Mouse (Mus musculus): ENCODE data around the gene 1700113H08Rik.

Gene 1700113H08Rik

DNA sequence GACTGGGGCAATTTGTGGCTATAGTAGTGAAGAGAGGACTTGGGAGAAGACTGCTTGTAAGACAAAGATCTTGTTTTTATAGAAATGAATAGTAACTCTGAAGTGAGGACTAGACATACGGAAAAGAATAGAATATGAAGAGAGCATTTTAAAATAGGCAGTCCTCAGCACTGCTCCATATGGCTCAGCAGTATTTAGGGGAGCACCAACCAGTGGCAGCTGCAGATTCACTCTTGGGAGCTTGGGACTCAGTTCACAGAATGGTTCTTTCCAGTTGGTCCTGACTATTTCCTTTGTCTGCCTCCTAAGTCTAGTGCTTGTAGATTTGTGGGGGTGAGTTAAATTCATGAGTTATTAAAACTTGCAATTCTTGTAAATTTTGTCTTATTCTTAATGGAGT is 151.6 kb downstream of the 1700113H08Rik start:
- DNase-seq (ENCODE audit: low read depth) = no peak

DNA sequence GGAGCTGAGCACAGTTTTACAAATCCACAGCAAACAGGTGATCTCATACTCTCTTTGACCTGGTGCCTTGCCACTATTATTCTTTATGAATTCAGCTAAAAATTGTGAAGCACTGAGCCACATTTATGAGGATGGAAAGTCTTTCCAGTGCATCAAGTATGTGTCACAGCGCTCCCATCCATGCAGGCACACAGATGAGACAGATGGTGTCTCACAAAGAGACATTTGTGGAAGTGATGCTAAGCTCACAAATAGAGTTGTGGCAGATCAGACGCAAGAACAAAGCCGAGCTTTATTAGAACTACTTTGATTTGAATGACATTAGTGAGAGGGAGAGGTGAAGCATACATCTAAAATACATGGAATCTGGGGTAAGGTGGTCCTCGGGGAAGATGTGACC is 153.2 kb downstream of the 1700113H08Rik start:
- no peak for DNase-seq (ENCODE audit: low read depth)

DNA sequence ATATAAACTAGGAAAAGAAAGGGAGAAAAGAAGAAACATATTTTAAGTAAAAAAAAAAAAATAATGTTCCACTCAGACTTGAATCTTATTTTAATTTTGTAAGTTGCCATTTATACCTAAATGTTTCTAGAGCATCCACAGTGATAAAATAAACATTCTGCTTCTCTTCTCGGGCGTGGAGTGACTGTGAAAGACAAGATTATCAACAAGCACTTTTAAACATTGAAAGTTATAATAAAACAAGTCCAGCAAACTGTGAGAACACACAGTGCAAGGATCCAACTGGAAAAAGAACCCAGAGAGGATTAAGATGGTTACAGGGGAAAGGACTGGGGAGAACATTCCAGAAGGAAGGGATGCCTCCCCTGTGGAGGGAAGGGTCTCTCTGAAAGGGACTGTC is 155.0 kb downstream of the 1700113H08Rik start:
- no peak for DNase-seq (ENCODE audit: low read depth)

DNA sequence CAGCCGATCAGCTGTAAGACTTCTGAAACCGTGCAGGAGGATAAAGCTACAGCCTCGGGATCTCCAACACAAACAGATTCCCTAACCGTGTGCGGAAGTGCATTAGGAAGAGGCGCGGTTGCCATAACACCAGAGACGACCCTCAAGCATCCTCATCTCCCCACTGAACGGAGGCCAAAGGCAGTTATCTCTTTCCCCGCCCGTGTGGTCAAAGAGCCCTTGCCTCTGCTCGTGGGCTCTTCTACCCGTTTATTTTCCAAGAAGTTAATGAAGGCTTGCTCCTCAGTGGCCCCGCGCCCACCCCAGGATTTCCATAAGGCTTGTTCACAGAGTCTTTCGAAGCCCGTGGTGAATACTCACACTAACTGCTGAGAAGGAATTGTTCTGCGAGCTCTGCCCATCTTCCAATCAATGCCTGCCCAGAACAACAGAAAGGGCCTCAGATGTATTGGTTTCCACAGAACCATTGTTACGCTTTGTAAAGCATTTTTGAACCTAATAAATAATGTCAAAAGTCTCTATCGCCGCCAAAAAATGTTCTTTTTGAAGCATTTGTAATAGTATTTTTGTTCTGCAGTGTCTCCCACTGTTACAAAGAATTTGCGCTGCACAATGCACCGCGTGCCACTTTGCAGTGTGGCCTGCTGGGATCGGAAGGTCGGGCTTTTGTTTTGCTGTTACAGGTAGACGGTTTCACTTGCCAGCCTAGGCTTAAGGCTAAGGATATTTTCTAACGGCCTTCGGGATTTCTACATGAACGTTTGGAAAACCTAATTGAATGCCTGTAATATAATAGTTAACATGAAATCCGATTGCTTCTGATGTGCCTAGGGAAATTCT is 172.4 kb downstream of the 1700113H08Rik start:
- no peak for DNase-seq (ENCODE audit: low read depth)

GRCm38 (mm10) chr10:87239332-87240008 is 181.6 kb downstream of the 1700113H08Rik start:
- no peak for DNase-seq (ENCODE audit: low read depth)

DNA sequence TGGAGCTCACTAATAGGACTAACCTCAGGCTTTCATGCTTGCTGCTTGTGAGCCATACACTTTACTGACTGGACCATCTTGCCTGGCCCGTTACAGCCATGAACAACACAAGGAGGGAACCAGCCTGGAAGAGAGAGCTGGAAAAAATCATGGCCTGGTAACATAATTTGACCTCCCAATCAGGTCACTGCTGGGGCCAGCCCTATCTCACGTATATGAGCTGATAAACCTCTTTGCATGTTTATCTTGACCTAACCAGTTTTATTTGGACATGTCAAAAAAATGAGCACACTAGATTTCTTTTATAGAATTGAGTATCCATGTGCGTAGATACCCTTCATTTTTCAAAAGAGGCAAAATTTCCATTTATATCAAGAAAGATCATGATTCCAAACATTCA is 213.9 kb downstream of the 1700113H08Rik start:
- no peak for DNase-seq (ENCODE audit: low read depth)

GRCm38 (mm10) chr10:87272133-87272622 is 214.3 kb downstream of the 1700113H08Rik start:
- DNase-seq (ENCODE audit: low read depth) = no peak

DNA sequence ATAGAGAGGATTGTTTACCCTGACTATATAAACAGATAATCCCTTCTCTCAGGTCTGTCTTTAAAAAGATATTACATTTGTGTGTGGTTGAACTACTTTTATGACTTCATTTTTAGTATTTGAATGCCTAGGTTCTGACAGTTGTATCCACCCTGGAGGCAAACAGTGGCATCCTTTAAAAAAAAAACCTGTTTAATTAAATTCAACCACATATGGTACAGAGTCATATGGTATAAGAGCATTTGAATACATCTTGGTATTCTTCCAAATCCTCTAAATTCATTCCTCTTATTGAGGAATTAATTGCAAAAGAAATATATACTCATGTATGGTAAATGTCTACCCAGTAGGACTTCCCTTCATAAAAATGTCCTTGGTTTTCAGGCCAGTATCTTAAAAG is 217.2 kb downstream of the 1700113H08Rik start:
- no peak for DNase-seq (ENCODE audit: low read depth)
